Mouse (Mus musculus) thymus, adult 2 months (tissue): ENCODE measurements around the gene Ccdc184.

Experiments used
- CTCF ChIP-seq: fragments of 200-500 bp; IDR thresholded peaks from 2 replicates; pipeline ENCODE4 v1.5.1; 2012; ENCODE audit warnings: mild to moderate bottlenecking, control low read depth, low read length, moderate library complexity, borderline replicate concordance; ENCODE audit not compliant: control insufficient read depth, poor library complexity, insufficient read depth; ENCODE audit errors: extremely low read depth
- POLR2A ChIP-seq: fragments of 200-500 bp; IDR thresholded peaks from 2 replicates; pipeline ENCODE4 v1.6.1; 2012; ENCODE audit warnings: mild to moderate bottlenecking, low read length, control low read depth, moderate library complexity; ENCODE audit not compliant: control insufficient read depth, poor library complexity, insufficient read depth; ENCODE audit errors: extremely low read depth

- TF ChIP-seq CTCF = no peak
- TF ChIP-seq POLR2A = no peak
These were observed 35.5 kb upstream of the Ccdc184 start for GRCm38 (mm10) chr15:98131451-98131850.
